Mouse (Mus musculus) forebrain, embryonic 14.5 days (tissue): ENCODE results near the gene Mtmr11. TPM values are rescaled to one million over a fixed set of nuclear protein-coding genes. Genes with fewer than 3 reads are reported as not detected.
"Not testable (repeated sequence)": the region's sequence is repeated elsewhere in the genome, so short reads cannot be mapped to it uniquely, and the experiment has no call there.

Experiments used
- ATAC-seq: fragments of 200-750 bp; cut with Nextera tagmentation; 2 replicates; pipeline ENCODE4 v1.8.0; 2017; ENCODE audit warnings: mild to moderate bottlenecking, moderate library complexity
- DNase-seq: peaks from one replicate; pipeline ENCODE4 v3.0.0-alpha.2; 2015; ENCODE audit warnings: low spot score
- H3K27ac ChIP-seq: fragments of 300-500 bp; sonication (generic); 2 replicates; pipeline ENCODE4 v1.5.1; 2014; ENCODE audit warnings: low read depth, mild to moderate bottlenecking, control low read depth, low read length, moderate library complexity
- H3K27me3 ChIP-seq: fragments of 300-500 bp; sonication (generic); replicated peaks from 2 replicates; pipeline ENCODE4 v1.6.1; 2014; ENCODE audit warnings: low read length, control low read depth, mixed read lengths; ENCODE audit not compliant: control insufficient read depth, insufficient read depth
- H3K36me3 ChIP-seq: fragments of 300-500 bp; sonication (generic); 2 replicates; pipeline ENCODE4 v1.6.1; 2014; ENCODE audit warnings: low read length, control low read depth; ENCODE audit not compliant: control insufficient read depth, insufficient read depth
- H3K4me1 ChIP-seq: fragments of 300-500 bp; sonication (generic); 2 replicates; pipeline ENCODE4 v1.6.1; 2014; ENCODE audit warnings: antibody characterized with exemption, low read length, control low read depth; ENCODE audit not compliant: control insufficient read depth, insufficient read depth
- H3K4me2 ChIP-seq: fragments of 300-500 bp; sonication (generic); 2 replicates; pipeline ENCODE4 v1.6.1; 2014; ENCODE audit warnings: mild to moderate bottlenecking, control low read depth, low read length
- H3K4me3 ChIP-seq: fragments of 300-500 bp; sonication (generic); 2 replicates; pipeline ENCODE4 v1.5.1; 2014; ENCODE audit warnings: low read depth, low read length, control low read depth
- H3K9ac ChIP-seq: fragments of 300-500 bp; sonication (generic); 2 replicates; pipeline ENCODE4 v1.6.1; 2014; ENCODE audit warnings: mild to moderate bottlenecking, low read length, control low read depth, moderate library complexity
- H3K9me3 ChIP-seq: fragments of 300-500 bp; sonication (generic); replicated peaks from 2 replicates; pipeline ENCODE4 v1.6.1; 2016; ENCODE audit warnings: low read length, control low read depth, mixed read lengths; ENCODE audit not compliant: control insufficient read depth
- WGBS: fragments of 180-500 bp; shearing (Covaris S2); extraction: QIAGEN DNeasy Blood & Tissue Kit; methylation state at CpG from one replicate; pipeline ENCODE4 v1.1.7; 2014; 5-methylcytosine and 5-hydroxymethylcytosine counted together
- microRNA-seq: library from miRNA; unstranded; fragments of <30 nt; microRNA quantifications from one replicate; pipeline ENCODE4, GENCODE M21; 2016
- polyA plus RNA-seq: library from polyadenylated mRNA; unstranded; fragments of >200 nt; fragmentation: Nextera tagmentation; extraction: Ambion mirVana; gene quantifications from 2 replicates; pipeline ENCODE4 v1.2.1, GENCODE M21; 2014

Mtmr11 gene
- polyA plus RNA-seq, 1 experiment from 2014 or later, result 7.0 TPM

DNA sequence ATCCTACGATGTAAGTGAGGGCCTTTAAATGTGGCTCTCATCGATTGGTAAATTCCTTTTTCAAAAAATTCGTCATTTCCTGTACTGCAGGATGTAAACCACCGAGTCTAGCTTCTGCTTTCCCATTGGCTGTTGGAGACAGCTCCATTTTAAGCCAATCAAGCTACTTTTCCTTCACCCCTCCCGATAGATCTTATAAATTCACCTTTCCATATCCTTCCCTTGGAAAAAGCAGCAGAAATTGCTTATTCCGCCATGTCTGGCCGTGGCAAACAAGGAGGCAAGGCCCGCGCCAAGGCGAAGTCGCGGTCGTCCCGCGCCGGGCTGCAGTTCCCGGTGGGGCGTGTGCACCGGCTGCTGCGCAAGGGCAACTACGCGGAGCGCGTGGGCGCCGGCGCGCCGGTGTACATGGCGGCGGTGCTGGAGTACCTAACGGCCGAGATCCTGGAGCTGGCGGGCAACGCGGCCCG is 57.9 kb downstream of the Mtmr11 start, which contains the start of the genes Bola1 and Hist2h2ab:
Bola1 (minus strand) TSS at position 49 of the 470 bp plus-strand sequence.
Hist2h2ab (plus strand) TSS at position 205 of the 470 bp plus-strand sequence.
- Histone ChIP-seq H3K27me3 (no peaks in the 10 kb centered on the region), H3K4me3 (peak within 1 kb of the TSS; percentile 59), H3K4me2 (peak within 1 kb of the TSS; percentile 63), H3K9me3 (no peaks in the 10 kb centered on the region), H3K4me1 (peaks cover 21% of the 10 kb centered on the region), H3K9ac (peak within 1 kb of the TSS; percentile 83), H3K27ac (peak within 1 kb of the TSS; percentile 97), H3K36me3 (no peaks in the 10 kb centered on the region)
- DNase-seq, result peak; percentile 97
- WGBS, result under 1% methylated on average over 37 of the region's 37 CpGs
- peak; percentile 91 for ATAC-seq

- H3K4me3 ChIP-seq, result peak overlapping the region; percentile 59
- ATAC-seq, H3K36me3 ChIP-seq, H3K27me3 ChIP-seq, H3K9me3 ChIP-seq, DNase-seq: not testable (repeated sequence)
- WGBS, result under 1% methylated on average over 26 of the region's 47 CpGs
- H3K9ac ChIP-seq, result peak overlapping the region; percentile 83
- peaks cover 23% of the 10 kb centered on the region for H3K4me1 ChIP-seq
- H3K4me2 ChIP-seq, result peak overlapping the region; percentile 63
- peak overlapping the region; percentile 97 for H3K27ac ChIP-seq
These were observed 58.4 kb downstream of the Mtmr11 start for GRCm38 (mm10) chr3:96220131-96220764.

DNA sequence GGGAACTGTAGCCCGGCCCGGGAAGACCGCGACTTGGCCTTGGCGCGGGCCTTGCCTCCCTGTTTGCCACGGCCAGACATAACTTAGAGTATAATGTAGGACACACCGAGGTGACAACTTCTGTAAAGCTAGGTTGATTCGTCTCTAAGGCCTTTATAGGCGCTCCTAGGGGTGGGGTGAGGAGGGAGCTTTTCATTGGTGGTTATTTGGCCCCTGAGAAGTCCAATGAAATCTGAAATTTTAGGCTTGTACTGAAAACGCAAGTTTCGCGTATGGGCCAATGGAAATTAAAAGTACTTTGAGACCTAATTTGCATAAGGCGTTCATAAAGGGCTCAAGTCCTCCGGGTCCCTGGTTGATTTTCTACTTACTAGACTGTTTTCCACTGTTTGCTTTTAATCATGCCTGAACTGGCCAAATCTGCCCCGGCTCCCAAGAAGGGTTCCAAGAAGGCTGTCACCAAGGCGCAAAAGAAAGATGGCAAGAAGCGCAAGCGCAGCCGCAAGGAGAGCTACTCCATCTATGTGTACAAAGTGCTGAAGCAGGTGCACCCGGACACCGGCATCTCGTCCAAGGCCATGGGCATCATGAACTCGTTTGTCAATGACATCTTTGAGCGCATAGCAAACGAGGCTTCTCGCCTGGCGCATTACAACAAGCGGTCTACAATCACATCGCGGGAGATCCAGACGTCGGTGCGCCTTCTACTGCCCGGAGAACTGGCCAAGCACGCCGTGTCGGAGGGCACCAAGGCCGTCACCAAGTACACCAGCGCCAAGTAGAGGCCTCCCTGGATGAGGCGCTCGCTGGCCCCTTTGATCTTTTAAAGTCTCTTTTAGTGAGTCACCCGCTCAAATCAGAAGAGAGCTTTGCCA is 59.2 kb downstream of the Mtmr11 start, which contains the start of the genes Hist2h2ac and Hist2h2be:
Hist2h2ac (minus strand) TSS at position 116 of the 875 bp plus-strand sequence.
Hist2h2be (plus strand) TSS at position 355 of the 875 bp plus-strand sequence.
- ATAC-seq, result peak; percentile 81
- peaks cover 26% of the 10 kb centered on the region for H3K4me1 ChIP-seq
- peak within 1 kb of the TSS; percentile 59 for H3K4me3 ChIP-seq
- H3K27me3 ChIP-seq, result no peaks in the 10 kb centered on the region
- H3K36me3 ChIP-seq, result no peaks in the 10 kb centered on the region
- H3K9ac ChIP-seq, result peak within 1 kb of the TSS; percentile 83
- peak; percentile 96 for DNase-seq
- 0% methylated on average over 43 of the region's 43 CpGs for WGBS
- peak within 1 kb of the TSS; percentile 97 for H3K27ac ChIP-seq
- H3K9me3 ChIP-seq, result no peaks in the 10 kb centered on the region
- peak within 1 kb of the TSS; percentile 63 for H3K4me2 ChIP-seq

Small RNA genes within 50 kb of the gene (microRNA-seq; reads per million reads assigned to microRNA genes)
- gene Gm44492, result not detected

Other genes starting within 250 kb of the Mtmr11 start
- gene Anp32e, start 232.8 kb upstream of the Mtmr11 start, polyA plus RNA-seq, result 49.1 and 50.0 TPM in 2 replicates
- gene Plekho1, start 166.0 kb upstream of the Mtmr11 start, polyA plus RNA-seq, result 67.4 and 75.6 TPM in 2 replicates
- gene Vps45, start 103.5 kb upstream of the Mtmr11 start, polyA plus RNA-seq, result 48.3 and 54.8 TPM in 2 replicates
- gene Otud7b, start 57.5 kb upstream of the Mtmr11 start, polyA plus RNA-seq, result 4.0 and 4.4 TPM in 2 replicates
- 169 and 170 TPM in 2 replicates for gene Sf3b4, start 10.3 kb downstream of the Mtmr11 start, polyA plus RNA-seq
- gene Sv2a, start 19.1 kb downstream of the Mtmr11 start, polyA plus RNA-seq, result 44.4 and 56.2 TPM in 2 replicates
- gene Bola1, start 57.7 kb downstream of the Mtmr11 start, polyA plus RNA-seq, result 80.7 and 96.3 TPM in 2 replicates
- gene Hist2h2ab, start 57.9 kb downstream of the Mtmr11 start, polyA plus RNA-seq, result 1.7 TPM in 1 of 2 replicates, not detected in the other
- 3.4 and 7.5 TPM in 2 replicates for gene Hist2h2ac, start 58.9 kb downstream of the Mtmr11 start, polyA plus RNA-seq
- 11.8 and 12.5 TPM in 2 replicates for gene Hist2h2be, start 59.1 kb downstream of the Mtmr11 start, polyA plus RNA-seq
- gene Hist2h3c2, start 77.1 kb downstream of the Mtmr11 start, polyA plus RNA-seq, result 5.2 and 9.1 TPM in 2 replicates
- 58.1 and 74.2 TPM in 2 replicates for gene Hist2h2aa2, start 78.3 kb downstream of the Mtmr11 start, polyA plus RNA-seq
- gene Hist2h2aa1, start 83.5 kb downstream of the Mtmr11 start, polyA plus RNA-seq, result 23.1 and 35.7 TPM in 2 replicates
- gene Hist2h3c1, start 84.7 kb downstream of the Mtmr11 start, polyA plus RNA-seq, result 0.85 TPM in 1 of 2 replicates, not detected in the other
- 3.8 and 8.1 TPM in 2 replicates for gene Hist2h4, start 101.3 kb downstream of the Mtmr11 start, polyA plus RNA-seq
- gene Hist2h3b, start 106.7 kb downstream of the Mtmr11 start, polyA plus RNA-seq, result 42.3 and 52.1 TPM in 2 replicates
- 10.8 and 17.6 TPM in 2 replicates for gene Hist2h2bb, start 107.7 kb downstream of the Mtmr11 start, polyA plus RNA-seq
- 1.5 and 1.6 TPM in 2 replicates for gene Fcgr1, start 132.0 kb downstream of the Mtmr11 start, polyA plus RNA-seq